ENCODE assay signal across 10 mouse cellular contexts in the genomic region with DNA sequence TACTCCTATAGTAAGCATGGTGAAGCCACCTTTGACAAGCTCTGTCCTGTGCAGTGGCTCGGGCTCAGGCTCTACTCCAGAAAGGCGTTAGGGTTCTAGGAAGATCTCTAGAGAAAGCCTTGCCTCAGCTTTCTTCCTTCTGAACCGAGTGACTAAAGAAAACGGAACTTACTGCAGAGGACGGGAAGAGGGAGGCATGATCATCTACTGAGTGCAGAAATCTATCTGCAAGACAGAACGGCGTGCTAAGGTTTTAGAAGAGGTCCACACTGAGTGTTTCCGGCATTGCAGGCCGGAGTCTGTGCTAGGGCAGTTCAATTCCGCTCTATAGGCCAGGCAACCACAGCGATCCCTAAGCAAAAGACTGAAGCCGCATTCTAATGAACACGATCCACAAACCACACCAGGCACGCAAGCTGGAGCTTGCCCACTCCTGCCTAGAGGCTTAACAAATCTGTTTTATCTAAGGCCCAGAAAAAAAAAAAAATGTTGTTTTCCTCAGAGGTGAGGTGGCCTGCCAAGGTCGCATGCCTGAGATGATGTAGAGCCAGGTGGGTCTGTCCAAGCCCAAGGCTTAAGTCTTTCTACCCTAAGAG.
DNase-seq lines count a peak whose midpoint lies in the region; ATAC-seq and TF ChIP-seq lines count a peak whose summit lies in the region.
"Had no signal": no experiment of that assay in that cellular context is flagged by ENCODE, and none has a peak within 500 bp of the region (broad histone marks: within the 10 kb centered on the region; RNA-seq: fewer than 3 reads in every experiment).

No protein-coding gene starts in this region.

- no peak overlapping the region for H3K9ac ChIP-seq in hindbrain, embryonic 16.5 days (ENCODE audit: low read depth, low read length)

- 87% methylated on average over 15 of the region's 15 CpGs for WGBS in hindbrain, embryonic 16.5 days

- DNase-seq in heart, adult 11 months, result peak; percentile 86
- no peak for DNase-seq in heart, adult 9 months (ENCODE audit: low spot score in 2 of 2)
- DNase-seq in layer of hippocampus, adult 2 months (ENCODE audit: low spot score in 2 of 2), result no peak
- DNase-seq in layer of hippocampus, adult 9-11 months, result no peak
- peak; percentile 10 for DNase-seq in ES-CJ7 (ENCODE audit: low read depth, low spot score)
- DNase-seq in gastrocnemius, postnatal 25 days, result no peak
- DNase-seq: B cell, adult 2 months; liver had no signal

- H3K4me2 ChIP-seq in hindbrain, embryonic 16.5 days (ENCODE audit: low read length), result no peak overlapping the region

- no peak for TF ChIP-seq CTCF in layer of hippocampus, adult 2 months (conservative IDR thresholded peaks at IDR 0.05)

- H3K36me3 ChIP-seq in hindbrain, embryonic 16.5 days (ENCODE audit: control insufficient read depth, insufficient read depth, low read length), result no peaks in the 10 kb centered on the region

- H3K9me3 ChIP-seq in hindbrain, embryonic 16.5 days (ENCODE audit: control insufficient read depth, low read length), result no peaks in the 10 kb centered on the region

- H3K4me1 ChIP-seq in hindbrain, embryonic 16.5 days (ENCODE audit: control insufficient read depth, insufficient read depth, low read depth, low read length), result no peaks in the 10 kb centered on the region

- H3K27me3 ChIP-seq in hindbrain, embryonic 16.5 days (replicated peaks; ENCODE audit: control insufficient read depth, insufficient read depth, low read length), result no peaks in the 10 kb centered on the region

- H3K4me3 ChIP-seq in layer of hippocampus, adult 2 months, result peak overlapping the region; percentile 17
- H3K4me3 ChIP-seq in hindbrain, embryonic 16.5 days (ENCODE audit: low read length), result no peak overlapping the region

- peak overlapping the region; percentile 75 for H3K27ac ChIP-seq in layer of hippocampus, adult 2 months
- 0 out of 2 replicates have a peak overlapping the region, but pooled peaks have one; percentile 21 for H3K27ac ChIP-seq in hindbrain, embryonic 16.5 days (ENCODE audit: low read depth, low read length)

- ATAC-seq in hindbrain, embryonic 16.5 days, result no peak
- no peak for ATAC-seq in erythroid progenitor cell, adult 5-6 weeks (replicated peaks; ENCODE audit: low FRiP score, poor library complexity, severe bottlenecking)

Comparison
In these comparisons a context has a peak if more than half of its experiments do, and no peak if none do; other contexts are left out.
1. DNase-seq: peak in heart, adult 11 months (single experiment) and ES-CJ7 (single experiment); none in heart, adult 9 months (0 of 2), layer of hippocampus, adult 2 months (0 of 2), layer of hippocampus, adult 9-11 months (single experiment) and gastrocnemius, postnatal 25 days (single experiment).